ENCODE assay signal across 9 mouse cellular contexts in genomic region chr9:106675480-106675879, GRCm38 (mm10). TPM values are rescaled to one million over a fixed set of nuclear protein-coding genes. Genes with fewer than 3 reads are reported as not detected.
DNase-seq lines count a peak whose midpoint lies in the region; ATAC-seq and TF ChIP-seq lines count a peak whose summit lies in the region.
"Had no signal": no experiment of that assay in that cellular context is flagged by ENCODE, and none has a peak within 500 bp of the region (broad histone marks: within the 10 kb centered on the region; RNA-seq: fewer than 3 reads in every experiment).

No protein-coding gene starts in this region.

- H3K4me1 ChIP-seq in ES-Bruce4 (ENCODE audit: control insufficient read depth, insufficient read depth, low read length) = no peaks in the 10 kb centered on the region
- no peaks in the 10 kb centered on the region for H3K4me1 ChIP-seq in forebrain, embryonic 13.5 days
- peaks cover 53% of the 10 kb centered on the region for H3K4me1 ChIP-seq in olfactory bulb, adult 2 months (ENCODE audit: control insufficient read depth, insufficient read depth, low read length)

- DNase-seq in c-Kit-positive CD71-positive TER-119-positive erythroid progenitor cells, embryonic 14.5 days (ENCODE audit: low spot score) = peak; percentile 77
- peak; percentile 87 for DNase-seq in heart, postnatal 4 days
- DNase-seq in layer of hippocampus, adult 18-20 months (ENCODE audit: low spot score in 2 of 2) = peak; percentile 68 to 93
- DNase-seq in lung, adult 18-20 months = peak; percentile 79 to 84
- DNase-seq in testis, postnatal 14 days (ENCODE audit: low spot score) = peak; percentile 47

- peaks cover 28% of the 10 kb centered on the region for H3K36me3 ChIP-seq in ES-Bruce4 (ENCODE audit: control insufficient read depth, insufficient read depth, low read length, poor library complexity, severe bottlenecking)
- H3K36me3 ChIP-seq in forebrain, embryonic 13.5 days (ENCODE audit: poor library complexity, severe bottlenecking) = peaks cover 49% of the 10 kb centered on the region

- peak; percentile 75 for ATAC-seq in forebrain, embryonic 13.5 days

- H3K9ac ChIP-seq in ES-Bruce4 (ENCODE audit: low read depth, poor library complexity, severe bottlenecking) = no peak overlapping the region
- H3K9ac ChIP-seq in forebrain, embryonic 13.5 days = no peak overlapping the region
- H3K9ac ChIP-seq: heart, embryonic 15.5 days had no signal

- no peak overlapping the region for H3K4me2 ChIP-seq in forebrain, embryonic 13.5 days
- H3K4me2 ChIP-seq: heart, embryonic 15.5 days had no signal

- no peak overlapping the region for H3K27ac ChIP-seq in ES-Bruce4 (ENCODE audit: insufficient read depth, low read length)
- no peak overlapping the region for H3K27ac ChIP-seq in forebrain, embryonic 13.5 days
- H3K27ac ChIP-seq in olfactory bulb, adult 2 months (ENCODE audit: insufficient read depth, low read depth, low read length) = peak overlapping the region; percentile 80; the same call in 1 of the 2 replicates
- H3K27ac ChIP-seq: heart, embryonic 15.5 days had no signal

- no peak for TF ChIP-seq EP300 in ES-Bruce4 (IDR thresholded peaks at IDR 0.05; ENCODE audit: insufficient read depth, low read depth, low read length)

- no peak for TF ChIP-seq POLR2A in ES-Bruce4 (IDR thresholded peaks at IDR 0.05; ENCODE audit: insufficient read depth, low read length)
- TF ChIP-seq POLR2A in olfactory bulb, adult 2 months (IDR thresholded peaks at IDR 0.05; ENCODE audit: insufficient read depth, low read depth, low read length) = no peak

- TF ChIP-seq CTCF in ES-Bruce4 (IDR thresholded peaks at IDR 0.05; ENCODE audit: low read depth, low read length) = peak; percentile 73
- TF ChIP-seq CTCF in olfactory bulb, adult 2 months (IDR thresholded peaks at IDR 0.05; ENCODE audit: insufficient read depth, low read depth, low read length) = 0 out of 2 replicates have a peak, but pooled peaks have one; percentile 11

- no peaks in the 10 kb centered on the region for H3K27me3 ChIP-seq in ES-Bruce4 (ENCODE audit: control insufficient read depth, insufficient read depth, low read length, poor library complexity, severe bottlenecking)
- no peaks in the 10 kb centered on the region for H3K27me3 ChIP-seq in forebrain, embryonic 13.5 days
- H3K27me3 ChIP-seq: heart, embryonic 15.5 days had no signal

- no peaks in the 10 kb centered on the region for H3K9me3 ChIP-seq in ES-Bruce4 (replicated peaks; ENCODE audit: control insufficient read depth, insufficient read depth, low read length, poor library complexity, severe bottlenecking)
- H3K9me3 ChIP-seq in forebrain, embryonic 13.5 days (replicated peaks) = no peaks in the 10 kb centered on the region
- H3K9me3 ChIP-seq: heart, embryonic 15.5 days had no signal

- WGBS in forebrain, embryonic 13.5 days = 0% methylated on average over 1 of the region's 1 CpGs
- WGBS in olfactory bulb, adult 2 months = 0% methylated on average over 1 of the region's 1 CpGs

- no peak overlapping the region for H3K4me3 ChIP-seq in ES-Bruce4 (ENCODE audit: low read depth, low read length)
- no peak overlapping the region for H3K4me3 ChIP-seq in forebrain, embryonic 13.5 days
- H3K4me3 ChIP-seq in olfactory bulb, adult 2 months (ENCODE audit: insufficient read depth, low read depth, low read length) = no peak overlapping the region
- H3K4me3 ChIP-seq: heart, embryonic 15.5 days had no signal

RNA-seq across cellular contexts. Expression of gene Tex264, which starts 10.2 kb away (rescaled TPM):
- polyA plus RNA-seq in ES-Bruce4 (2011; ENCODE audit: insufficient read depth, insufficient read length, low read depth, missing spikeins) = 30.8 and 38.7 TPM in 2 replicates
- polyA plus RNA-seq in forebrain, embryonic 13.5 days (2015; fragmentation: Nextera tagmentation; extraction: Ambion mirVana) = 28.5 and 29.4 TPM in 2 replicates
- 10 to 100 TPM; 31.0 to 38.0 TPM for total RNA-seq in heart, postnatal 4 days (2021)
- 10 to 100 TPM; 91.9 to 97.1 TPM for total RNA-seq in layer of hippocampus, adult 18-20 months (2021)
- not detected in 2 replicates for polyA plus RNA-seq in olfactory bulb, adult 2 months (2012; ENCODE audit: insufficient read depth, insufficient read length, low replicate concordance, missing spikeins)

RNA-seq across cellular contexts. Expression of gene Grm2, which starts 19.6 kb away (rescaled TPM):
- not detected in 2 replicates for polyA plus RNA-seq in ES-Bruce4 (2011; ENCODE audit: insufficient read depth, insufficient read length, low read depth, missing spikeins)
- 4.4 and 5.5 TPM in 2 replicates for polyA plus RNA-seq in forebrain, embryonic 13.5 days (2015; fragmentation: Nextera tagmentation; extraction: Ambion mirVana)
- not detected for total RNA-seq in heart, postnatal 4 days (2021)
- total RNA-seq in layer of hippocampus, adult 18-20 months (2021) = 10 to 100 TPM; 66.1 to 71.2 TPM
- polyA plus RNA-seq in olfactory bulb, adult 2 months (2012; ENCODE audit: insufficient read depth, insufficient read length, low replicate concordance, missing spikeins) = not detected in 2 replicates
- polyA plus RNA-seq: heart, embryonic 15.5 days had no signal

RNA-seq across cellular contexts. Expression of gene Iqcf6, which starts 49.1 kb away (rescaled TPM):
- not detected in 2 replicates for polyA plus RNA-seq in ES-Bruce4 (2011; ENCODE audit: insufficient read depth, insufficient read length, low read depth, missing spikeins)
- not detected in 2 replicates for polyA plus RNA-seq in forebrain, embryonic 13.5 days (2015; fragmentation: Nextera tagmentation; extraction: Ambion mirVana)
- total RNA-seq in heart, postnatal 4 days (2021) = not detected
- total RNA-seq in layer of hippocampus, adult 18-20 months (2021) = not detected
- polyA plus RNA-seq in olfactory bulb, adult 2 months (2012; ENCODE audit: insufficient read depth, insufficient read length, low replicate concordance, missing spikeins) = not detected in 2 replicates
- polyA plus RNA-seq: heart, embryonic 15.5 days had no signal

Comparison
In these comparisons a context has a peak if more than half of its experiments do, and no peak if none do; other contexts are left out.
1. RNA of gene Tex264, which starts 10.2 kb away (polyA plus RNA-seq): 30.8 to 38.7 TPM in ES-Bruce4 and 28.5 to 29.4 TPM in forebrain, embryonic 13.5 days; not detected in olfactory bulb, adult 2 months; every median in the first group is over 10 times any median in the second.
2. Peak in every context shown above with its lines, with median percentiles within 50 percentile points of each other: DNase-seq.